Mouse (Mus musculus) inflammation-experienced regulatory T-cells, adult 6 months (primary cell): ENCODE data around the gene H2-M11. TPM values are rescaled to one million over a fixed set of nuclear protein-coding genes. Genes with fewer than 3 reads are reported as not detected.

Experiments
- ATAC-seq: one replicate; pipeline ENCODE4 v1.8.0; 2017
- polyA plus RNA-seq, 3 experiments: library from polyadenylated mRNA; unstranded; fragments of 100-300 nt; shearing (Covaris generic); gene quantifications; one replicate each; pipeline ENCODE4 v1.2.1; 2017

H2-M11 gene
- not detected for polyA plus RNA-seq

- no peak for ATAC-seq
Measured at GRCm38 (mm10) chr17:36546775-36547174, at the start of gene H2-M11. H2-M11 (plus strand) TSS chr17:36547075.

DNA sequence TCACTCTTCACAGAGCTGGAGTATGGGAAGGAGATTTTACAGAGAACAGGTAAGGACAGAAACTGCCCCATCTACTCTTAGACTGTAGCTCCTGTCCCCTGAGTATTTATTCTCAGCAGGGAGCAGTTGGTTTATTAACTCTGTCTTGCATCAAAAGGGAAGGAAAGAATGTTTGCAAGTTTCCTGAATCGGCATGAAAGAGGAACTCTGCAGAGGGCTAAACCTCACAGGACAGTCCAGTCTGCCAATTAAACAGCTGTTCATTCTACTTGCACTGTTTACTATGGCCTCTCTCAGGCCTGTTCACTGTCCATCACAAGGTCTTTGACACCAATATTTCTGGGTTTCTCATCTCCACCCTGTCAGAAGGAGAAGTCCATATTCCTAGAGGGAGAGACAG is 46.4 kb upstream of the H2-M11 start:
- ATAC-seq = no peak

GRCm38 (mm10) chr17:36503910-36504309 is 43.0 kb upstream of the H2-M11 start:
- no peak for ATAC-seq

Other genes with a start within 250 kb of the H2-M11 start
- gene H2-M10.1, start 220.9 kb upstream of the H2-M11 start, polyA plus RNA-seq = not detected
- not detected for gene H2-M10.3, start 178.7 kb upstream of the H2-M11 start, polyA plus RNA-seq
- gene H2-M10.4, start 84.7 kb upstream of the H2-M11 start, polyA plus RNA-seq = not detected
- gene H2-M9, start 95.6 kb downstream of the H2-M11 start, polyA plus RNA-seq = not detected
- not detected for gene H2-M1, start 125.1 kb downstream of the H2-M11 start, polyA plus RNA-seq
- not detected for gene H2-M10.5, start 225.8 kb downstream of the H2-M11 start, polyA plus RNA-seq